In the genomic region with DNA sequence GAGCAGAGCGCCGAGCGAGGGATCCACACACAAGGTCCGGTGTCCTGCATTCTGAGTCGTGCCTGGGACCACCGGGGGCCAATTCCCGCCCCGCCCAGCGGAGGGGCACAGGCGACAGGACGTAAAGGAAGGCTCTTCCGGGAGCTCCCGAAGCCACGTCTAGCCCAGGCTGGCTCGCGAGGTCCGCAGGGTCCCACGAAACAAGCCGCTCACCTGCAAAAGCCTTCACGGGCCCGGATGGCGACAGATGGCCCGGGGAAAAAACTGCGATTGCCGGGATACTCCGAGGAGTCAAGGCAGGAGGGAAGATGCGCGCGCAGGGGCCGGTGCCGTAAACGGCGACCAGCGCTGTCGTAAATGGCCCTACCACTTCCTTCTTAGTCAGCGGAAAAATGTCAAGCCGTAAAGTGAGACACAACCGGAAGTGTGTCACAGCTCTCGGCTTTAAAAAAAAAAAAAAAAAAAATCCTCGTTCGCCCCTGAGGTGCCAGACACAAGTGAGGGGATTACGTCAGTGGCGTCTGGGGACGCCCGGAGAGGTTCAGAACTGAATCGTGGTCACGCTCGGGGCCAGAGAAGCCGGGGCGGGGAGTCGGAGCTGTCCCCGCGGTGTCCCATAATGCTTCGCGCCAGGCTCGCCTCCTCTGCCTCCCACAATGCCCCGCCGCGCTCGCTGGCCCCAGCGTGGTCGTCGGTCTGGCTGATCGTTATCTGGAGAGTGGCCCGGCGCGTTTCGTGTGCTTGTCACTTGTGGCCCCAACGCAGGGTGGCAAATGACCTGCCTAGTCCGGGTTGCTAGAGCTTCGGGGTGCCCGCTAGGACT, we compare ENCODE assay signal across 1 mouse cellular context.
TF ChIP-seq lines count a peak whose summit lies in the region.

A gene (minus strand): TSS at position 344 of the 823 bp plus-strand sequence.

TF ChIP-seq in myocyte, 11 proteins besides CTCF, POLR2A, EP300 and RAD21 (continued from another document):
- TF ChIP-seq E2F4 (IDR thresholded peaks at IDR 0.05; ENCODE audit: insufficient read depth) (no peak), MAX (IDR thresholded peaks at IDR 0.05; ENCODE audit: low read depth) (no peak), MYOD1 (IDR thresholded peaks at IDR 0.05; ENCODE audit: control insufficient read depth in 1 of 3, insufficient read length in 2 of 3, low read depth in 2 of 3) (peak in 1 of 3 experiments; percentile 35)
